Mouse (Mus musculus) cerebellum, postnatal 36 days (tissue): ENCODE measurements around the gene Gm20388.

Experiments used
- DNase-seq, 2 experiments: peaks; one replicate each; pipeline ENCODE4 v3.0.0; 2021 to 2022; ENCODE audit warnings: mixed read lengths in 2 of 2

Gene Gm20388

GRCm38 (mm10) chr8:123752773-123753468, 3842.3 kb downstream of the Gm20388 start:
- no peak for DNase-seq

GRCm38 (mm10) chr8:123753604-123754375, 3843.1 kb downstream of the Gm20388 start:
- no peak for DNase-seq

DNA sequence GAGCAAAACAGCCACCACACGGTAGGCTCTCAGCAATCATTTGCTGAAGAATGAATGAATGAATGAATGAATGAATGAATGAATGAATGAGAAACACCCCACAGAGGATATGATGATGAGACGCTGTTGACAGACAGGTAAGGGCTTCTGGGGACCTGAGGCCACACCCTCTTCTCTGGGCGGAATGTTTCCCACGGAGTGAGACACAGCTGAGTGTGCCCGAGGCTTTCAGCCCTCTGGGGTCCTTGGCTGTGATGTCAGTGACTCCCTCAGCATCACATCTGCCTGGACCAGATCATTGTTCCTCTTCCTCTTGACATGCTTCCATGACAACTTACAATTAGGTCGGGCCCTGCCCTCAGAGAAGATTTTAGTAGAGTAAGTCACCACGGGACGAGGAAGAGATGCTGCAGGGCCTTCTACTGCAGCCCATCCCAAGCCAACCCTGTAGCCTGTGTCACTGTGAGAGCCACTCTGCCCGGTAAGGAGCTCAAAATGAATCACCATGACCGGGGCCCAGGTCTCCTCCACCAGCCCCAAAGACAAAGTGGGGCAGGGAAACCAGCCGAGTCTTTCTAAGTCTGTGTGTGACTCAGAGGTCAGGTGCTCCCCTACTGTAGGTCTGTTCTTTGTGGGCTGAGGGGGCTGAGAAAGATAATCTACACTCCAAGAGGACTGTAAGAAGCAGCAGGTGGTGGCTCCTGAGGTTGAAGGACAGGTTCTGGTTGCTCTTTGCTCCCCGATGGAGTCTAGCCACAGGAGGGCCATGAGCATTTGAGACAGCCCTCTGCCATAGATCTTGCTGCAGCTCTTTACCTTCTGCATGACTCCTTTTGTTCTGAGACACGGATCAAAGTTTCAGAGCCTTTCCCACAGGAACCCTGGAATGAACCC, 3844.1 kb downstream of the Gm20388 start:
- DNase-seq, result no peak

DNA sequence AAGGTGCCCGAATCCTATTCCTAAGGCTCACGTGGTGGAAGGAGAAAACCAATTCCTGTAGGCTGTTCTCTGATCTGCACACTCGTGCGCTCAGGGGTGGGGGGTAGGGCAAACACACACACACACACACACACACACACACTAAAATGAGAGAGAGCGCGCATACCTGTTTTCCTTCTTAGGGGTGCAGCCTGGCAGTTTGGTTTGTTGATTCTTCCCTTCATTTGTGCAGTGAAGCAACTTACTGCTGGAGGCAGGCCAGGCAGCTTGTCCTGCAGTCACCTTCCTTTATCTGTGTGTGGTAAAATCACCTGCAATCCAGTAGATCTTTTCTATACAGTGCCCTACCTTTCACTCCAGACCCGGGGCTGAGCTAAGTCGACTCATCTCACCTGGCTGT, 3846.3 kb downstream of the Gm20388 start:
- DNase-seq, result no peak

DNA sequence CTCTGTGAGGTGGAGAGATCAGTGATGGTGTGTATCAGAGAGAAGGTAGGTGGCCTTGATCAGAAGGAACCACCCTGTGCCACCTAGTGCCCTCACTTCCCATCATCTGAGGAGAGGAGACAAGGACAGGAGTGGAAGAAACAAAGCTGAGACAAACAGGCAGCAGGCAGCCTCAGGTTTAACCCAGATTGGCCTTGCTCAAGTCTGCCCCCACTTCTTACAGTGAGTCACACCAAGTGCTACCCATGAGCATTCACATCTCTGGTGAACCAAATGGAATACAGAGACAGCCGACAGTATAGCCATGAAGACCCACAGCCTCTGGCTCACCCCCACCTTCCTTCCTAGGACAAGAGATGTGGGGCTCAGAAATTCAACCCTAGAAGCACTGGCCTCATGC, 3848.3 kb downstream of the Gm20388 start:
- DNase-seq, result no peak

- no peak for DNase-seq
Observed at GRCm38 (mm10) chr8:123759933-123760332, 3849.3 kb downstream of the Gm20388 start.

DNA sequence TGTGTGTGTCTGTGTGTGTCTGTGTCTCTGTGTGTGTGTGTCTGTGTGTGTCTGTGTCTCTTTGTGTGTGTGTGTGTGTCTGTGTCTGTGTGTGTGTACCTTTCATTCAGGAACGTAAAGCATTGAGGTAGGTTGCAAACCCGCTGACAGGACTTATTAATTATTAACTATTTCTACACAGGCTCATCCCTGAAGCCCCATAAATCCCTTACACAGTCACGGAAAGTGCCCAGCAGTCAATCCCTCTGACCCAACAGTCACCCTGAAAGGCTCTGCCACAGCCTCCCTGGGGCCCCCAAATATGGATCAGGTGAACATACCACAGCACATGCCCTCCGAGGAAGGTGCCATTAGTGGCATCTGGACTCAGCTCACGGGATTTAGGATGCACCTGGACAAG, 3849.9 kb downstream of the Gm20388 start:
- DNase-seq, result no peak

GRCm38 (mm10) chr8:123761266-123761882, 3850.7 kb downstream of the Gm20388 start:
- DNase-seq, result peak; percentile 58 to 64

DNA sequence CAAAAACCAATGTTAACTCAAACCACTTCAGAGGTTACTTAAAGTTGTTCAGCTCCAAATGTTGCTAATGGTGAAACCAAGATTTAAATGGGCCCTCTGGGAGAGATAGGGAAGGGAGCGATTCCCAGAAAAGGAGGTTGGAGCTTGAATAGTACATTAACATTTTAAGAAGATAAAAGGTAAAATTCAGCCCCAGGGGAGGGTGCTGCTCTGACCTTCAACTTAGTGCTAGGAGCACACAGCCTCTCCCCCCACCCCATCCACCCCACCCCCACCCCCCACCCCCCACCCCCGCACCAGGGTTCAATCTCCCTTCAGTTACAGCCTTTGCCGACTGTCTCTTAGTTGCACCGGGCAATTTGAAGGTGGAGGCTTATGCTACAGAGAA, 3851.2 kb downstream of the Gm20388 start:
- DNase-seq, result no peak

GRCm38 (mm10) chr8:123763355-123763754, 3852.7 kb downstream of the Gm20388 start:
- DNase-seq, result no peak

- peak; percentile 46 to 48 for DNase-seq
Observed at GRCm38 (mm10) chr8:123764671-123765070, 3854.0 kb downstream of the Gm20388 start.

DNA sequence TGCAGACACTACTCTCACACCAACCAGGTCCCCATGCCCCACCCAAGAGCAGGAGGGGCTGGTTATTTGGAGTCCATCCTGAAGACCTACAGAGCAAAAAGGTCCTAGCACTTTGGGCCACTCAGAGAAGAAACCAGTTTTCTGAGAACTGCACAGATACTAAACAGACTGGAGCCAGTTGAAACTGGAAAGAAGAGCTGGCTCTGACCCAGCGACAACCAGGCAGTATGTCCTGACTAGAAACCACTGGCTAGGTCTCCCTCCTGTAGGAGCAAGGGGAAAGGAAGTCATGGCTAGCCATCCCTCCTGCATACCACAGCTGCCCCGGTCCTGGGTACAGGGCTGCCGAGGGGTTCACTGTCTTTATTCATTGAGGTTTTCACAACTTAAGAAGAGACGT, 3855.9 kb downstream of the Gm20388 start:
- no peak for DNase-seq

DNA sequence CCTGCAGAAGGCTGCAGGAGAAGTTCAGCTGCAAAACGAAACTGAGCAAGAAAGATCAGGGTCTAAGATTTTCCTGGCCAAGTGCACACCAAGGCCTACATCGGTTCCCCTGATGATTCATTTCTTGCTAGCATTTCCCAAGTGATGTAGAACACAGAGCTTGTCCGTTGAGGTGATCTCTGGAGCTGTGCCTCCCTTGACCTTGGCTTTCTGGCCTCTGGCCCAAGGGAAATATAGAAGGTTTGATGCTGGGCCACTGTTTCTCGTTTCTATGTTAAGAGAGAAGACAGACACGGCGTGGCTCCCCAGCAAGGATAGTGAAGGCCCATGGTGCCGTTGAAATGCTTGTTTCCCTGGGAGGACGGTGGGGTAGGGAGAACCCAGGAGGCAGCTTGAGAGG, 3857.2 kb downstream of the Gm20388 start:
- no peak for DNase-seq

- peak; percentile 65 to 70 for DNase-seq
Observed at GRCm38 (mm10) chr8:123768492-123769356, 3858.1 kb downstream of the Gm20388 start.

DNA sequence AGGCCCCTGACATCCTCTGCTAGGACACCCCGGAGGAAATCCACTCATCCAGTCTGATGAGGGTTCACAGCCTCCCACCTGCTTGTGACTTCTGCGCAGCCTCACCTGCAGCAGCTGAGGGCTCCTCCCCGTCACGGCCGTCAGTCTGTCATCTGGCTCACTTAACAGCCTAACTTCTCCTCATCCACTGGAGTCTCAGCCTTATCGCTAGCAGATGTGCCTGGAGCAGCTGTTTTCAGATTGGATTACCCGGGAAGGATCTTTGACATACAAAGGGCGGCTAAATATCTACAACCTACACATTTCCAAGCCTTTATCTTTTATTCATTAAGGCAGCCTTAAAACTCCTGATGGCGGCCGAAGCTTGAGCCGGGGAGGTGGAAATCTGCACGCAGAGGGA, 3862.8 kb downstream of the Gm20388 start:
- DNase-seq, result no peak

GRCm38 (mm10) chr8:123774491-123774890, 3863.8 kb downstream of the Gm20388 start:
- DNase-seq, result no peak

GRCm38 (mm10) chr8:123777319-123777718, 3866.7 kb downstream of the Gm20388 start:
- DNase-seq, result no peak

- DNase-seq, result no peak
Observed at GRCm38 (mm10) chr8:123780471-123780870, 3869.8 kb downstream of the Gm20388 start.

GRCm38 (mm10) chr8:123781256-123781655, 3870.6 kb downstream of the Gm20388 start:
- no peak for DNase-seq

DNA sequence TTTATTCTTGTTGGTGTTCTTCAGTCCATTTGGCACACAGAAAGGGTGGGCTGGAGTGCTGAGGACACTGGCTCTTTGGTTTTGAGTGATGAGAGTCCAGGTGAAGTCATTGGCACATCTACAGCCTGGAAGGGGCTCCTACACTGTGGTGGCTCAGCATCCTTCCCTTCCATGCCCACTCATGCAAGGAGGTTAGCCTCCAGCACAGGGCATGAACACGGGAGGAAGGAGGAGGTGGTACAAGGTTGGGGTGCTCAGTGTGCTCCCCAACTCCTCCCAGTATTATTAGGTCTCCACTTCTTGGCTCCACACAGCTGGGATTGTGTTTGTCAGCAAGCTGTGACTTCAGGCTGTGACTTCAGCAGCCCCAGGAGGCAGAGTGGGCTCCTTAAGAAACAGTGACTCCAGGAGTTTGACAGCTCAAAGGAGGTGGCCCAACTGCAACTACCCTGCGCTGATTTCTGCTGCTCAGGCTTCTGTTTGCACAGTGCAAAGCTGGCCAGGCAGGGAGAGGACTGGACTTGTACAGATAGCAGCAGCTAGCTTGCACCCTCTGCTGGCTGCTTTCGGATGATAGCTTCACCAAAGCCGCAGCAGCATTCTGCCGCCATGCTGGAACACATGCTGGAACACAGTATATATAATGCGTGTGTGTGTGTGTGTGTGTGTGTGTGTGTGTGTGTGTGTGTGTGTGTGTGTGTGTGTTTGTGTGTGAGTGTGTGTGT, 3873.0 kb downstream of the Gm20388 start:
- DNase-seq, result peak; percentile 87 to 90

- DNase-seq, result peak in 1 of 2 experiments; percentile 34
Observed at GRCm38 (mm10) chr8:123786166-123786565, 3875.5 kb downstream of the Gm20388 start.
